Mouse (Mus musculus): ENCODE measurements around the gene Tex45. TPM values are rescaled to one million over a fixed set of nuclear protein-coding genes. Genes with fewer than 3 reads are reported as not detected.

Gene Tex45
- total and polyA plus RNA-seq, 2 experiments, result 0.28 TPM; not detected in 1

- Histone ChIP-seq H3K4me3 (ENCODE audit: insufficient read depth, low read depth, low read length) (peak within 1 kb of the TSS; percentile 50), H3K79me2 (ENCODE audit: control insufficient read depth, insufficient read depth, low read length) (no peaks in the 10 kb centered on the region), H3K9ac (ENCODE audit: low read depth, low read length) (peak within 1 kb of the TSS; percentile 69), H3K36me3 (ENCODE audit: control insufficient read depth, insufficient read depth, low read length) (peaks cover 3% of the 10 kb centered on the region; the same call in 1 of the 2 replicates), H3K27me3 (ENCODE audit: control insufficient read depth, insufficient read depth, low read length) (no peaks in the 10 kb centered on the region), H3K4me1 (ENCODE audit: control insufficient read depth, insufficient read depth, low read length) (peaks cover 6% of the 10 kb centered on the region), H3K27ac (replicated peaks; ENCODE audit: insufficient read depth, low read depth, low read length) (peak within 1 kb of the TSS; percentile 69)
- under 1% methylated on average over 25 of the region's 25 CpGs for WGBS
- TF ChIP-seq POLR2A (IDR thresholded peaks at IDR 0.05; ENCODE audit: extremely low read depth, insufficient read depth, low read length), result peak; percentile 84
- no peak for TF ChIP-seq CTCF (IDR thresholded peaks at IDR 0.05; ENCODE audit: low read depth, low read length)
- peak; percentile 91 for DNase-seq (ENCODE audit: extremely low read depth, low read depth, low spot score)
Measured at GRCm38 (mm10) chr8:3515260-3515671, 44.6 kb downstream of the Tex45 start, which contains the start of gene Pnpla6. Pnpla6 (plus strand) TSS chr8:3515384.

DNA sequence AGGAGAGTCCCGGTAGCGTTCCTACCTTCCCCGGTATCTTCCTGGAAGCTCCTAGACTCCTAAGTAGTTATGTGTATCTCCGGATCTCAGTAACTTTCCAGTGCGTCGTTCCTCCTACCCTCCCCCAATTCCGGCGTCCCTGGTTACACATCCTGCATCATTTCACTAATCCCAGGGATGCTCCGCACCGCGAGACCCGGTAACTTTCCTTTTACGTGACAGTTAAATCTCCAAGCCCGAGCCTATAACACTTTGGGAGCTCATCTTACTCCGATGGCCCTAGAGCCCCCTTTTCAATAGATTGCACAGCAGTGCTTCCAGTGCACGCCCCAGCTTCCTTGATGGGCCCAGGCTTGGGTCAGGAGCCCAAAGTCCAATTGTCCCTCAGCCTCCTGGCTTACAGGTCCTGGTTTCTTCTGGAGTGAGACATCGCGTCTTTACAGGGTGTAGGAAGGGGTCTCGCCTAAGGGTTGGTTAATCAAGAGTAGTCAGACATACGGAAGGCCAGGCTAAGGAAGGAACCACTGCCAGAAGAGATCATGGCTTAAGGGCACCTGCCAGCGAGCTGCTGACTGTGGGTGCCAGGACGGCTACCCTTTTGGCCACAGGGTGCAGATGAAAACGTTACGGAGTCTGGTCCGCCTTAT is 45.2 kb downstream of the Tex45 start:
- Histone ChIP-seq H3K79me2 (ENCODE audit: control insufficient read depth, insufficient read depth, low read length) (no peaks in the 10 kb centered on the region), H3K27ac (replicated peaks; ENCODE audit: insufficient read depth, low read depth, low read length) (peak overlapping the region; percentile 69), H3K27me3 (ENCODE audit: control insufficient read depth, insufficient read depth, low read length) (no peaks in the 10 kb centered on the region), H3K4me1 (ENCODE audit: control insufficient read depth, insufficient read depth, low read length) (peaks cover 6% of the 10 kb centered on the region), H3K9ac (ENCODE audit: low read depth, low read length) (peak overlapping the region; percentile 69), H3K4me3 (ENCODE audit: insufficient read depth, low read depth, low read length) (peak overlapping the region; percentile 50), H3K36me3 (ENCODE audit: control insufficient read depth, insufficient read depth, low read length) (peaks cover 3% of the 10 kb centered on the region; the same call in 1 of the 2 replicates)
- no peak for TF ChIP-seq POLR2A (IDR thresholded peaks at IDR 0.05; ENCODE audit: extremely low read depth, insufficient read depth, low read length)
- no peak for TF ChIP-seq CTCF (IDR thresholded peaks at IDR 0.05; ENCODE audit: low read depth, low read length)
- DNase-seq (ENCODE audit: extremely low read depth, low read depth, low spot score), result peak; percentile 74
- WGBS, result under 1% methylated on average over 25 of the region's 25 CpGs

- peaks cover 6% of the 10 kb centered on the region for H3K4me1 ChIP-seq (ENCODE audit: control insufficient read depth, insufficient read depth, low read length)
- H3K27me3 ChIP-seq (ENCODE audit: control insufficient read depth, insufficient read depth, low read length), result no peaks in the 10 kb centered on the region
- peaks cover 3% of the 10 kb centered on the region; the same call in 1 of the 2 replicates for H3K36me3 ChIP-seq (ENCODE audit: control insufficient read depth, insufficient read depth, low read length)
- H3K79me2 ChIP-seq (ENCODE audit: control insufficient read depth, insufficient read depth, low read length), result no peaks in the 10 kb centered on the region
- peak overlapping the region; percentile 71 for H3K4me3 ChIP-seq (ENCODE audit: insufficient read depth, low read depth, low read length)
- TF ChIP-seq POLR2A (IDR thresholded peaks at IDR 0.05; ENCODE audit: extremely low read depth, insufficient read depth, low read length), result peak; percentile 49; the same call in 1 of the 2 replicates
- TF ChIP-seq CTCF (IDR thresholded peaks at IDR 0.05; ENCODE audit: low read depth, low read length), result 0 out of 2 replicates have a peak, but pooled peaks have one; percentile 0
- peak; percentile 87 for DNase-seq (ENCODE audit: extremely low read depth, low read depth, low spot score)
- peak overlapping the region; percentile 69 for H3K27ac ChIP-seq (replicated peaks; ENCODE audit: insufficient read depth, low read depth, low read length)
- 1% methylated on average over 36 of the region's 36 CpGs for WGBS
- H3K9ac ChIP-seq (ENCODE audit: low read depth, low read length), result peak overlapping the region; percentile 69
Measured at GRCm38 (mm10) chr8:3516450-3517116, 45.9 kb downstream of the Tex45 start.

DNA sequence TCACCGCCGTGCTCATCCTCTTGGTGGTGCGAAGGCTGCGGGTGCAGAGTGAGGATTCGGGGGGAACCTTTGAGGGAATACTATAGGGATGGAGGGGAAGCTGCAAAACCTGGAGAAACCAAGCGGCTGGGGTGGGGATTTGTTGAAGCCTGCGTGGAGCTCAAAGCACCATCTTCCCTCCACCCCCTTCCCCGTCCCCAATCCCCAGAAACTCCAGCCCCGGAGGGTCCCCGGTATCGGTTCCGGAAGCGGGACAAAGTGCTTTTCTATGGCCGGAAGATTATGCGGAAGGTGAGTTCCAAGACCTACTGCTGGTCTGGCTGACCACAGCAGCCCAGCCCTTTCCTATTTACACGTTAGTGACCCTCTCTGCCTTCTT is 46.4 kb downstream of the Tex45 start:
- Histone ChIP-seq H3K4me1 (ENCODE audit: control insufficient read depth, insufficient read depth, low read length) (peaks cover 6% of the 10 kb centered on the region), H3K27ac (replicated peaks; ENCODE audit: insufficient read depth, low read depth, low read length) (peak overlapping the region; percentile 14), H3K79me2 (ENCODE audit: control insufficient read depth, insufficient read depth, low read length) (no peaks in the 10 kb centered on the region), H3K9ac (ENCODE audit: low read depth, low read length) (peak overlapping the region; percentile 60), H3K4me3 (ENCODE audit: insufficient read depth, low read depth, low read length) (peak overlapping the region; percentile 71), H3K36me3 (ENCODE audit: control insufficient read depth, insufficient read depth, low read length) (peaks cover 4% of the 10 kb centered on the region; the same call in 1 of the 2 replicates), H3K27me3 (ENCODE audit: control insufficient read depth, insufficient read depth, low read length) (no peaks in the 10 kb centered on the region)
- no peak for DNase-seq (ENCODE audit: extremely low read depth, low read depth, low spot score)
- no peak for TF ChIP-seq CTCF (IDR thresholded peaks at IDR 0.05; ENCODE audit: low read depth, low read length)
- 0 out of 2 replicates have a peak, but pooled peaks have one; percentile 8 for TF ChIP-seq POLR2A (IDR thresholded peaks at IDR 0.05; ENCODE audit: extremely low read depth, insufficient read depth, low read length)
- WGBS, result 25% methylated on average over 16 of the region's 16 CpGs

DNA sequence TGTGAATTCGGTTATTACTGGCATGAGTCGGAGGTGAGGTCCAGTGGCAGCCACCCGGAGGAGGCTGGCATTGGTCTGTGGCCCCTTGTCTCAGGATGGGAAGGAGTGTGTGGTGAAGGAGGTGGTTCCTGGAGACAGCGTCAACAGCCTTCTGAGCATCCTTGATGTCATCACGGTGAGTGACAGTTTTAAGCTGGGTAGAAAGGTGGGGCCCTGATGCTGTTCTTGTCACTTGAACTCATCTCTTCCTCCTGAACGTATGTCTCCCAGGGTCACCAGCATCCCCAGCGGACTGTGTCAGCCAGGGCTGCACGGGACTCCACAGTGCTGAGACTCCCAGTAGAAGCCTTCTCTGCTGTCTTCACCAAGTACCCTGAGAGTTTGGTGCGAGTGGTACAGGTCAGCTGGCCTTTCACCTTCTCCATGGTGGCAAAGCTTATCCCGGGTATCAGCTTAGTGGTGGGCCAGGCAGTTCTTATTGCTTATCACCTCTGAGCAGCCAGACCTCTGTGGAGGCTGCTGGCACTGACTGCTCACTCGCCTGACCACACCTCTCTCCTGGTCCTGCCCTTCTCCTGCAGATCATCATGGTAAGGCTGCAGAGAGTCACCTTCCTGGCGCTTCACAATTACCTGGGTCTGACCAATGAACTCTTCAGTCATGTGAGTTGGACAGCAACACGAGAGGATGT is 51.5 kb downstream of the Tex45 start:
- WGBS, result 94% methylated on average over 13 of the region's 13 CpGs
- H3K4me1 ChIP-seq (ENCODE audit: control insufficient read depth, insufficient read depth, low read length), result no peaks in the 10 kb centered on the region

More for the DNA sequence above, 51.5 kb downstream of the Tex45 start:
- Histone ChIP-seq H3K9ac (ENCODE audit: low read depth, low read length) (no peak overlapping the region), H3K4me3 (ENCODE audit: insufficient read depth, low read depth, low read length) (no peak overlapping the region), H3K27me3 (ENCODE audit: control insufficient read depth, insufficient read depth, low read length) (no peaks in the 10 kb centered on the region), H3K79me2 (ENCODE audit: control insufficient read depth, insufficient read depth, low read length) (no peaks in the 10 kb centered on the region), H3K27ac (replicated peaks; ENCODE audit: insufficient read depth, low read depth, low read length) (no peak overlapping the region), H3K36me3 (ENCODE audit: control insufficient read depth, insufficient read depth, low read length) (peaks cover 31% of the 10 kb centered on the region)
- no peak for TF ChIP-seq CTCF (IDR thresholded peaks at IDR 0.05; ENCODE audit: low read depth, low read length)
- TF ChIP-seq POLR2A (IDR thresholded peaks at IDR 0.05; ENCODE audit: extremely low read depth, insufficient read depth, low read length), result no peak
- DNase-seq (ENCODE audit: extremely low read depth, low read depth, low spot score), result no peak
